Mouse (Mus musculus) bone marrow, adult 2 months (tissue): ENCODE data around the gene Trim63.

Experiments
- CTCF ChIP-seq: fragments of 200-500 bp; IDR thresholded peaks from 2 replicates; pipeline ENCODE4 v1.5.1; 2011; ENCODE audit warnings: low read length, control low read depth; ENCODE audit not compliant: control insufficient read depth, insufficient read depth
- POLR2A ChIP-seq: fragments of 200-500 bp; IDR thresholded peaks from 2 replicates; pipeline ENCODE4 v1.6.1; 2011; ENCODE audit warnings: low read depth, mild to moderate bottlenecking, control low read depth, low read length, borderline replicate concordance; ENCODE audit not compliant: control insufficient read depth

GRCm38 (mm10) chr4:134312901-134313300, 2.0 kb upstream of the Trim63 start:
- no peak for TF ChIP-seq POLR2A
- TF ChIP-seq CTCF = peak; percentile 29; the same call in 1 of the 2 replicates
